Mouse (Mus musculus) gastrocnemius, postnatal 36 days (tissue): ENCODE results near the gene Pyroxd2. TPM values are rescaled to one million over a fixed set of nuclear protein-coding genes. Genes with fewer than 3 reads are reported as not detected.
"Not testable (repeated sequence)": the region's sequence is repeated elsewhere in the genome, so short reads cannot be mapped to it uniquely, and the experiment has no call there.

Experiments used
- DNase-seq, 2 experiments: peaks; one replicate each; pipeline ENCODE4 v3.0.0; 2022
- intact Hi-C: fragments of 180-260 bp; cut with DNase I; formaldehyde crosslinking; loops from one replicate; pipeline ENCODE4 v1.15.1; 2025
- total RNA-seq, 2 experiments: library from RNA; stranded (reverse); gene quantifications; 2 replicates each; pipeline ENCODE4 v1.2.3; 2021

Pyroxd2 gene
- total RNA-seq, 2 experiments from 2014 or later: 0.79 to 0.96 TPM

DNA sequence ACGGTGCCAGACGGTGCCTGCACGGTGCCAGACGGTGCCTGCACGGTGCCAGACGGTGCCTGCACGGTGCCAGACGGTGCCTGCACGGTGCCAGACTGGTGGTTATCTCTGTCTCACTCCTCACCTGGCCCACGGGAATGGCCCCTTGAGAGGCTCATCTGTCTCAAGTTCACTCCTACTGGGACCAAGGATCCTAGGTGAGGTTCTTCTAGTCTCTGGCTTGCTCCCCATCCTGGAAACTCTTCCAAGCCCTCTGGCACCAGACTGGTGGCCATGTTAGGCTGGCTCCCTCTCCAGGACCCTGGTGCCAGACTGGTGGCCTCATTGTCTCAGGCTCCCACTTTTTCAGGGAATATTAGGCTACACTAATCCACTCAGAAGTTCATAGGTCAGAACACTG, 53.1 kb downstream of the Pyroxd2 start:
- DNase-seq: no peak
- intact Hi-C loops: no loop called here

DNA sequence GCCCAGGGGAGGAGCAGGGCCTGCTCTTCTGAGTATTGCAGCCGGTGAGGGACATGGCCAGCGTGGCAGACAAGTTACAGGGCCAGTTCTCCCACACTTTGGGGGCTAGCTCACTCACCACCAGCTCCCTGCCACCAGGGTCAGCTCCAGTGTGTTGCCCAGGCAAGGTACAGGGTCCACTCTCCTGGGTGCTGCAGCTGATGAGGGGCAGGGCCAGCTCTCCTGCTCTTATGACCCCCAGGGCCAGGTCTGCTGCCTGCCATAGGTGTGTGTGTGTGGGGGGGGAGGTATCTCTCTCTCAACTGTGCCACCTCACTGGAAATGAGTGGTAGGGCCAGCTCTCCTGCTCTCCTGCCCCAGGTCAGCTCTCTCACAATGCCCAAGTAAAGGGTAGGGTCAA, 54.0 kb downstream of the Pyroxd2 start:
- no peak for DNase-seq
- intact Hi-C loops: no loop called here

DNA sequence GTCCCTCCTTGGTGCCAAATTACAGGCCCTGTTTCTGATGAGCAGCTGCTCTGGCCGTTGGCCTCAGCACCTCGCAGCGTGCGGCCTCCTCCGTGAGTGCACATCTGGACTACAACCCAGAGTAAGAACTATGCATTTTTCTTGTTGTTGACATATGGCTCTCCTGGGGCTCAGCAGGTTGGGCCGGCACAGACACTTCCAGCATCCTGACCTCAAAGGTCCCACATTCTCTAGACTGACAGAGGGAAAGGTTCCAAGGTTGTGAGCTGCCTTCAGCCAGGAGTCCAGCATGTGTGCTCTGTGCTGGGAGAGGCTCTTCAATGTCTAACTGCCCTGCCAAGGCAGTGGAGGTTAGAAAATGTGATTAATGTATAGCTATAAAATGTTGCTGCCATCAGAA, 55.2 kb downstream of the Pyroxd2 start:
- intact Hi-C loops: no loop called here
- DNase-seq: no peak

DNA sequence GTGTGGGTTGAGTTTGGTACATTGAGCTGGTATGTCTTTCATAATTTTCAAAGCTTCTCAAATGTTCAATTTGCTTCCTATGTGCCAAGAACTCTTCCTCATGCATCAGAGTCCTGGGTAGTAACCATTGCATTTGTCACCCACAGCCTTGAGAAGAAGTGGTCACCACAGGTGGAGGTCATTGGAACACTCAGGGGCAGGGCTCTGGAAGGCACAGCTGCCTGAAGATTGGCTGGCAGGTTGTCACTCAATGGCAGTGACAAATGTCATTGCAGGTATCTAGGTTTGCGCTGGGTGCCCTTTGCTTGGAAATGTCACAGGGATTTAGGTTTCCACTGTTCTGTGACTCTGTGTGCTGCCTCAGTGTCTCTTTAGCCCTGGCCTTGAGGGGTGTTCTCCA, 62.3 kb downstream of the Pyroxd2 start:
- intact Hi-C loops: no loop called here
- DNase-seq: no peak

DNA sequence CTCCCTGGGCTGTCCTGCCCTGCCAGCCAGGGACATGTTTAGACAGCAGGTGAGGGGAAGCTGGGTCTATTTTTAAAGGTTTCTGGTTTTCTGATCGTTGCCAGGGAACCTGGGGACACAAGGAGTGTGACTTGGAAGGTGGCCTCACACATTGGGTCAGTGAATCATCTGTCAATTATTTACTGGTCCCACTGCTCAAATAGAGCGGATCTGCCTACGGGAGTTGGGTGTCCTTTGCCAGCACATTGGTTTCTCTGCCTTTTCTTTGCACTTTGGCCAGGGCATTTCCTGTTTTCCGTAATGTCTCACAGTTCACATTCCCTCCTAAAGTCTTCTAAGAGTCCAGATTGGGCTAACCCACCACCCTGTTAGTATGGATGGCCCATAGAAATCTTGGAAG, 62.8 kb downstream of the Pyroxd2 start:
- no peak for DNase-seq
- intact Hi-C loops: no loop called here

DNA sequence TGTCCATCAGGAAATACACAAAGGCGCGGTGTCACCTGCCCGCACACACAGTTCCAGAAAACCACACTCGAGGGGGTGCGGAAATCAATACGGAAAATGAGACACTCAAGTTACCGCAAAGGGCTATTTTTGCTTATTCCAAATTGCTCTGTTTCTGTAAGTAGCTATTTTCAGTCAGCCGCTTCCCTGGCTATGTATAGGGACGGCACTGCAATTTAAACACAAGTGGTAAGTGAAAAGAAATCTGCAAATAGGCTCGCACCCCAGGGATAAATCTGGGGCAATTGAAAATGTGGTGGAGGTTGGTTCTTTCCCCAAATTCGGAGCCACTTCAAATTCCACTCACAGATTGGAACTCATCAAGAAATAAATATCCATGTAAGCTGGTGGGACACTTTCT, 63.3 kb downstream of the Pyroxd2 start:
- no peak for DNase-seq
- intact Hi-C loops: no loop called here

DNA sequence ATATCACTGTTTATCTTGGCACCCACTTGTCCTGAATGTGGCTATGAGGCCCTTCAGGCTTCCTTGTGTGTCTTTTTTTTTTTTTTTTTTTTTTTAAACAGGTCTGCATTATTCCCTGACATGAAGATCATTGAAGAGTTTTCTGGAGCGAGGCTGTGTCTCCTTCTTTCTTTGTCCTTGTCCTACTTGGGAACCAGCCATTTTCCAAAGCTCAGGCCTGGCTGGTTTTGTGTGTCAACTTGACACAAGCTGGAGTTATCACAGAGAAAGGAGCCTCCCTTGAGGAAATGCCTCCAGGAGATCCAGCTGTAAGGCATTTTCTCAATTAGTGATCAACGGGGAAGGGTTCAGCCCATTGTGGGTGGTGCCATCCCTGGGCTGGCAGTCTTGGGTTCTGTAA, 69.8 kb downstream of the Pyroxd2 start:
- intact Hi-C loops, DNase-seq: not testable (repeated sequence)

DNA sequence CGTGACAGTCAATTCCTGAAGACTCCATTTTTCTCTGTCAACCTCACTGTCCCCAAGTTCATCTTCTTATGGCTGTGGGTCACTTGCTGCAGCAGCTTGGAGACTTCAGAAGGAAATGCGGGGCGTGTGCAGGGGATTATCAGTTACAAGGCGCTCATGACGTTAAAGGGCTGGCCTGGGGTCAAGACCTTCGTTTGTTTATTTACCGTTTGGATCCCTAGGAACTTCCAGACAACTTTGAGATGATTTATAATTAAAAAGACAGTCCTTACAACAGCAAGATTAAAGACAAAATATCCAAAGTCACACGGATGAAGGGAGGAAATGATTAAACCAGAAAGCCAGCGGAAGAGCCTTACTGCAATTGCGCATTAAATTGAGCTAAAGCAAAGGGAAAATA, 74.4 kb downstream of the Pyroxd2 start:
- intact Hi-C loops: no loop called here
- no peak for DNase-seq

DNA sequence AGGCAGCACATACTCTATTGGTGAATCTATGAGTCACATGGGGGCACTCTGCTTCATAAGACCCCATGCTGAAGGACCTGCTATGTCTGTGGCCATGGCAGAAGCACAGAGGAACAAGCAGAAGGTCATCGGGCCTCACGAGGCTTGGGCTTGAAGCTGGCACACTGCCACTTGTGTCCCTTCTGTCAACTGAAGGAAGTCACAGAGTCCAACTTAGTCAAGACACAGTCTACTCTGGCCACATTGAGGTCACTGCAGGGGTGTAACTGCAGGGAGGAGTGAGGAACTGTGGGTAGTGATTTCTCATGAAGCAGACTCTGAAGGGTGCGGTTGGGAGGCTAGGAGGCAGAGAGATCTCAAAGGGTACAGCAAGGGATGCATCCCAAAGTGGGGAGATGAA, 75.1 kb downstream of the Pyroxd2 start:
- no peak for DNase-seq
- intact Hi-C loops: no loop called here

DNA sequence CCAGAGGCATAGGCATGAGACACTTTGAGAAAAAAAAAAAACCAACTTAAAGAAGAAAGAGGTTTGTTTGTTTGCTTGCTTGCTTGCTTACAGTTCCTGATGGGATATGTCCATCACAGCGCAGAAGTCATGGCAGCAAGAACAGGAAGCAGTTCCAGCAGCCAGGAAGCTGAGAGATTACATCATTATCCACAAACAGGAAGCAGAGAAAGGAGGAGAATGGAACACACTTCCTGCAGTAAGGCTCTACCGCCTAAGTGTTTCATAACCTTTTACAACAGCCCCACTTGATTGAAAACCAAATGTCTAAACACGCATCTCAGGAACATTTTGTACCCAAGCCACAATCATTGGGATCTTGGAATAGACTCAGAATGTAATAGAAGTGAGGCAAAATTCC, 75.6 kb downstream of the Pyroxd2 start:
- DNase-seq: no peak
- intact Hi-C loops: no loop called here

Other genes starting within 250 kb of the Pyroxd2 start
- gene R3hcc1l, start 234.0 kb downstream of the Pyroxd2 start, total RNA-seq: 10 to 100 TPM; 11.0 to 12.8 TPM
- 1 to 10 TPM; 1.8 to 2.7 TPM for gene Loxl4, start 140.0 kb downstream of the Pyroxd2 start, total RNA-seq
- gene Hps1, start 27.2 kb upstream of the Pyroxd2 start, total RNA-seq: 1 to 10 TPM in 1 of 2 experiments, under 1 TPM in 1; 0.51 to 1.5 TPM